Mouse (Mus musculus): ENCODE measurements around the gene Traf3. TPM values are rescaled to one million over a fixed set of nuclear protein-coding genes. Genes with fewer than 3 reads are reported as not detected.

The Traf3 gene
- polyA plus RNA-seq, 1 experiment from 2014 or later: 10.8 TPM

DNA sequence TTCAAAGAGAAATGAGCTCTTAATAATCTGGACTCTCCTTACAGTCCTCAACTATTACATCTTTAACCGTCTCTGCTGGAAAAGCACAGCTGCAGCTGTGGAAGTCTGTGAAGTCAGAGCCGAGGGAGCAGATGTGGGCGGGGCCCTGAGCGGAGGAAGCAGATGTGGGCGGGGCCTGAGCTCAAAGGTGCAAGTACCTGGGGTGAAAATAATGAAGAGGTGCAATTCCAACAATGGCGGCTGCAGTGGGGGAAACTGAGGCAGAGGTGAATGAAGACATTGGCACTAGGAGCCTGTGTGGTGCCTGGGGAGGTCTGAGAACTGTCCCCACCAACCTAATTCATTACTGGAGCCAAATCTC is 16.0 kb upstream of the Traf3 start:
- no peak overlapping the region for H3K4me3 ChIP-seq (ENCODE audit: low read depth, low read length)
- no peak overlapping the region for H3K9ac ChIP-seq (ENCODE audit: low read length)
- DNase-seq (ENCODE audit: low spot score) (peak; percentile 42), ATAC-seq (ENCODE audit: insufficient number of reproducible peaks, low FRiP score, low TSS enrichment, low read depth) (no peak)
- H3K36me3 ChIP-seq (ENCODE audit: control insufficient read depth, insufficient read depth, low read length): no peaks in the 10 kb centered on the region
- H3K27ac ChIP-seq (replicated peaks; ENCODE audit: low read depth, low read length): no peak overlapping the region
- 0 out of 2 replicates have a peak, but pooled peaks cover 3% of the 10 kb centered on the region for H3K4me1 ChIP-seq (ENCODE audit: control insufficient read depth, insufficient read depth, low read length)
- H3K4me2 ChIP-seq (ENCODE audit: low read depth, severe bottlenecking): no peak overlapping the region
- 7% methylated on average over 6 of the region's 6 CpGs for WGBS
- no peaks in the 10 kb centered on the region for H3K9me3 ChIP-seq (ENCODE audit: control insufficient read depth, low read length)
- no peaks in the 10 kb centered on the region for H3K27me3 ChIP-seq (ENCODE audit: control insufficient read depth, insufficient read depth, low read length)

DNA sequence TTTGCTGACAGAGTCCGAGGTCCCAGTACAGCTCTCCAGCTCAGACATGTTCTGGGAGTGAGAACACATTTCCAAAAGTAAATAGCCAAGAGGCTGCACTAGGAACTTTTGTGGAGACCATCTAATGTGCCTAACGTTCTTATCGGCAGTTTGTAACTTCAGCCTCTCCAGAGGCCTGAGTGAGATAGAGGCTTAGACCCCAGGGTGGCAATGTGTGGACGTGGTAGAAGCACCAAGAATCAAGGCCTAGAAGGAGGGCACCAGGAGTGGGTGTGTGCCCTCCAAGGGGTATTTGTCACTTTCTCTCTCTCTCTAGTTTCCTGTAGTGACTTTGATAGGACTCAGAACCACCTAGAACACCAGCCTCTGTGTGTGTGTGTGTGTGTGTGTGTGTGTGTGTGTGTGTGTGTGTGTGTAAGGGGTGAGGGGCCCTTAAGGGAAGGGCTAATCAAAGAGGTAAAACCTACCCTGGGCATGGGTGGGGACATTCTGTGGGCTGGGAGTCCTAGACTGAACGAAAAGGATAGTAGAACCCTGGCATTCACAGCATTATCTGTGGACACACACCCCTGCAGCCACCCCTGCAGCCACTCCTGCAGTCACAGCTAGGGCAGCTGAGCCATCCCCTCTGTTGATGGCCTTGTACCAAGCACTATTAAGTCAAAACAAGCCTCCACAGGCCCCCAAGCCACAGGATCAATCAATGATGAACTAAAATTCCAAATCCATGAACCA is 14.6 kb upstream of the Traf3 start:
- Histone ChIP-seq H3K27me3 (ENCODE audit: control insufficient read depth, insufficient read depth, low read length) (no peaks in the 10 kb centered on the region), H3K9ac (ENCODE audit: low read length) (no peak overlapping the region), H3K4me3 (ENCODE audit: low read depth, low read length) (no peak overlapping the region), H3K9me3 (ENCODE audit: control insufficient read depth, low read length) (no peaks in the 10 kb centered on the region), H3K36me3 (ENCODE audit: control insufficient read depth, insufficient read depth, low read length) (no peaks in the 10 kb centered on the region), H3K27ac (replicated peaks; ENCODE audit: low read depth, low read length) (no peak overlapping the region), H3K4me1 (ENCODE audit: control insufficient read depth, insufficient read depth, low read length) (no peaks in the 10 kb centered on the region), H3K4me2 (ENCODE audit: low read depth, severe bottlenecking) (no peak overlapping the region)
- no peak for ATAC-seq (ENCODE audit: insufficient number of reproducible peaks, low FRiP score, low TSS enrichment, low read depth)
- DNase-seq (ENCODE audit: low spot score): no peak
- WGBS: 94% methylated on average over 5 of the region's 5 CpGs

DNA sequence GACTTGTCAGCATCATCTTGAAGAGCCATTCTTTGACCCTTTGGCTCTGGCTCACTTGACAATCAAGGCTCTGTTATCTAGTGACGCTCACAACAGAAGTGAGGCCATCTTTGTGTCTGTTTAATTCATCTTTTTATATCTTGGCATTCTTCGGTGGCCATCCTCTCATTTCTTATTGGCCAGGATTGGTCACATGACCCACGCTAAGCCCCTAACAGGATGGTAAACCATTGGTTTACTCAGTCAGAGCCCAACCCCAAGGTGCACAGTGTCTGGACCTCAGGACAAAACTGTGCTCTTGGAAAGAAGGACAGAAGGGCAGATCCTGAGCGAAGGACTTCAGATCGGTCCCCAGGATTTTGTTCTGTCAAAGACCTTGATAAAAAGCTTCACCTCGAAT is 13.6 kb upstream of the Traf3 start:
- Histone ChIP-seq H3K9ac (ENCODE audit: low read length) (no peak overlapping the region), H3K4me2 (ENCODE audit: low read depth, severe bottlenecking) (no peak overlapping the region), H3K4me1 (ENCODE audit: control insufficient read depth, insufficient read depth, low read length) (no peaks in the 10 kb centered on the region), H3K27me3 (ENCODE audit: control insufficient read depth, insufficient read depth, low read length) (no peaks in the 10 kb centered on the region), H3K9me3 (ENCODE audit: control insufficient read depth, low read length) (no peaks in the 10 kb centered on the region), H3K36me3 (ENCODE audit: control insufficient read depth, insufficient read depth, low read length) (no peaks in the 10 kb centered on the region), H3K4me3 (ENCODE audit: low read depth, low read length) (no peak overlapping the region), H3K27ac (replicated peaks; ENCODE audit: low read depth, low read length) (no peak overlapping the region)
- ATAC-seq (ENCODE audit: insufficient number of reproducible peaks, low FRiP score, low TSS enrichment, low read depth) (no peak), DNase-seq (ENCODE audit: low spot score) (no peak)
- 89% methylated on average over 6 of the region's 6 CpGs for WGBS

DNA sequence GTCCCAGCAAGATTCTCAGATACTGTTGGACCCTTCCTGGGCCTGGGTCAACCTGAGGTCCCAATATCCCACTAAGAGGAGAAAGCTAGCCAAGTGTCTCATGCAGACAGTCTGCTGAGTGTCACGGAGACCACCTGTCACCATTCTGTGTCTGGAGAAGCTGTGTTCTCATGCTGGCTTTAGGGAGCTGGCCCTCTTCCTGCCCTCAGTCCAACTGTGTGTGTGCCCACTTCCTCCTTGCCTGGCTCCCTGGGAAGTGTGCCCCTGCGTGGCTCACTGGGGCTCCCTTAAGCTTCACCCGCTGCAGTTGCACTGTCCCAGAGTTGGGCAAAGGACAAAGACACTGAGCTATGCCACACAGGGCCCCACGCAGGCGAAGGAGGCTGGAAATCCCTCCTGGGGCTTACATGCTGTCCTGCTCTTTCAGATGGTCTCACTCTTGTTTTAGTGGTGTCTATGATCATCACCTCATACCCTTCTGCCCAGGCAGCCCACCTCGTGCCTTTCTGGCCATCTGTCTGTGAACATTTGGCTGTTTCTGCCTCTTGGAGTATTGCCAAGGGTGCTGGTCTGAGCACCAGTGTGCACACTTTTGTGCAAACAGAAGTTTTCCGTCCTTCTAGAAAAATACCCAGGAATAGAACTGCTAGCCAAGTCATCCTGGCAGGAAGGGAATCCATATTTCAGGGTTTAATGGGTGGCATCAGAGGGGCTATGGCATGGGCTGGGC is 13.0 kb upstream of the Traf3 start:
- H3K36me3 ChIP-seq (ENCODE audit: control insufficient read depth, insufficient read depth, low read length): no peaks in the 10 kb centered on the region
- DNase-seq (ENCODE audit: low spot score) (no peak), ATAC-seq (ENCODE audit: insufficient number of reproducible peaks, low FRiP score, low TSS enrichment, low read depth) (no peak)
- H3K27me3 ChIP-seq (ENCODE audit: control insufficient read depth, insufficient read depth, low read length): no peaks in the 10 kb centered on the region
- no peak overlapping the region for H3K9ac ChIP-seq (ENCODE audit: low read length)
- no peak overlapping the region for H3K27ac ChIP-seq (replicated peaks; ENCODE audit: low read depth, low read length)
- H3K4me1 ChIP-seq (ENCODE audit: control insufficient read depth, insufficient read depth, low read length): no peaks in the 10 kb centered on the region
- no peaks in the 10 kb centered on the region for H3K9me3 ChIP-seq (ENCODE audit: control insufficient read depth, low read length)
- no peak overlapping the region for H3K4me3 ChIP-seq (ENCODE audit: low read depth, low read length)
- no peak overlapping the region for H3K4me2 ChIP-seq (ENCODE audit: low read depth, severe bottlenecking)
- 80% methylated on average over 7 of the region's 7 CpGs for WGBS

DNA sequence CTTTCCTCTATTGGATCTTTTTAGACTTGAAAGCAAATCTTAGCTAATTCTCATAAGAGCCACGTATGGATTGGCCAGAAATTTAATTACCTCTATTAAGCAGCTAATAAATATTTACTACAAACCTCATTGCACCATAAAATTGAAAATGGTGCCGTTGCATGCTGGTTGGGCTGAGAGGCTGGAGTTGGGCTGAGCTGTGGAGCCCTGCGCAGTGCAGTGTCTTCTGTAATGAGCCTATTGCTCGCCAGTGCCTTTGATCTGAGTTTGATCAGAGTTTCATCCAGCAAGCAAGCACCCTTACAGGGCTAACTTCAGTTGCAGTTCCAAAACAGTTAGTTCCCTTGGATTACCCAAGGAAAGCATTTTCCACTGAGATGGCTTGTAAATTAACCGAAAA is 12.2 kb upstream of the Traf3 start:
- DNase-seq (ENCODE audit: low spot score): no peak

DNA sequence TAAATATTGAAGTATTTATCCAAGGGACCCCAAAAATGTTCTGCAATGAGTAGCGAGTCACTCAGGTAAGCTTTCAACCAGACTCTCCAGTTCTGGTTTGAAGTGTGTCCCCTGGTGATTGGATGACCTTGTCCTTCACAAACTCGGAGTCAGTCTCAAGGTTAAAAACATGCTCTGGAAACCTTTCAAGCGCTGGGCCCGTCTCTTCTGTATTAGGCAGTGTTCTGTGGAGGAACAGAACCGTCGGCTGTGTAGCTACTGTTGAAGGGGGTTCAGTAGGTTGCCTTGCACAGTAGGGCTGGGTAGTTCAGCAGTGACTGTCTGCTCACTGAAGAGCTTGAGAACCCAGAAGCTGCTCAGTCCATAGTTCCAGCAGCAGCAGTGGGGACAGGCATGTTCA is 11.5 kb upstream of the Traf3 start:
- H3K4me2 ChIP-seq (ENCODE audit: low read depth, severe bottlenecking): no peak overlapping the region
- no peaks in the 10 kb centered on the region for H3K9me3 ChIP-seq (ENCODE audit: control insufficient read depth, low read length)
- H3K4me3 ChIP-seq (ENCODE audit: low read depth, low read length): no peak overlapping the region
- no peaks in the 10 kb centered on the region for H3K27me3 ChIP-seq (ENCODE audit: control insufficient read depth, insufficient read depth, low read length)
- 92% methylated on average over 6 of the region's 6 CpGs for WGBS
- H3K36me3 ChIP-seq (ENCODE audit: control insufficient read depth, insufficient read depth, low read length): no peaks in the 10 kb centered on the region
- H3K9ac ChIP-seq (ENCODE audit: low read length): no peak overlapping the region
- ATAC-seq (ENCODE audit: insufficient number of reproducible peaks, low FRiP score, low TSS enrichment, low read depth) (no peak), DNase-seq (ENCODE audit: low spot score) (no peak)
- H3K27ac ChIP-seq (replicated peaks; ENCODE audit: low read depth, low read length): no peak overlapping the region
- H3K4me1 ChIP-seq (ENCODE audit: control insufficient read depth, insufficient read depth, low read length): no peaks in the 10 kb centered on the region

More for the DNA sequence above, 12.2 kb upstream of the Traf3 start:
- no peak for ATAC-seq (ENCODE audit: insufficient number of reproducible peaks, low FRiP score, low TSS enrichment, low read depth)
- no peak overlapping the region for H3K4me2 ChIP-seq (ENCODE audit: low read depth, severe bottlenecking)
- H3K9me3 ChIP-seq (ENCODE audit: control insufficient read depth, low read length): no peaks in the 10 kb centered on the region
- no peak overlapping the region for H3K4me3 ChIP-seq (ENCODE audit: low read depth, low read length)
- 37% methylated on average over 5 of the region's 5 CpGs for WGBS
- no peak overlapping the region for H3K27ac ChIP-seq (replicated peaks; ENCODE audit: low read depth, low read length)
- no peaks in the 10 kb centered on the region for H3K36me3 ChIP-seq (ENCODE audit: control insufficient read depth, insufficient read depth, low read length)
- no peak overlapping the region for H3K9ac ChIP-seq (ENCODE audit: low read length)
- H3K4me1 ChIP-seq (ENCODE audit: control insufficient read depth, insufficient read depth, low read length): no peaks in the 10 kb centered on the region
- H3K27me3 ChIP-seq (ENCODE audit: control insufficient read depth, insufficient read depth, low read length): no peaks in the 10 kb centered on the region

DNA sequence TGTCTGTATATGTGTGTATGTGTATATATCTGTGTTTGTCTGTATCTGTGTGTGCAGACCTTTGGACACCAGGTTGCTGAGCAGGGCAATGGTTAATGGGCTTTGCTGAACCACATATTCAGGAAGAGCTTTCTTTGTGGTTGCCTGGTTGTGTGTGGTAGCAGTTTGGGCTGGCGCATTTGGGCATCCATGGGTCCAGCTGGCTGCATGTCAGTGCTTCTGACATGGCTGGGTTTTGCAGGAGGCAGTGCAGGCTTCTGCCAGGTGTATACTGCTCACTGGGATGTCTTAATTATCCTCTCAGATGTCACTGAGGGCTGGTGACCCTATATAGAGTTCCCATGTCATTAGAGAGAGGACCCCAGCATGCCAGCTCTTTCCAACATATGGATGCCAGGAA is 10.4 kb upstream of the Traf3 start:
- no peak overlapping the region for H3K4me3 ChIP-seq (ENCODE audit: low read depth, low read length)
- H3K4me2 ChIP-seq (ENCODE audit: low read depth, severe bottlenecking): no peak overlapping the region
- DNase-seq (ENCODE audit: low spot score): no peak
- H3K9me3 ChIP-seq (ENCODE audit: control insufficient read depth, low read length): no peaks in the 10 kb centered on the region
- no peaks in the 10 kb centered on the region for H3K4me1 ChIP-seq (ENCODE audit: control insufficient read depth, insufficient read depth, low read length)
- whole genome bisulfite sequencing: 94% methylated on average over 1 of the region's 1 CpGs
- H3K36me3 ChIP-seq (ENCODE audit: control insufficient read depth, insufficient read depth, low read length): no peaks in the 10 kb centered on the region
- no peak overlapping the region for H3K9ac ChIP-seq (ENCODE audit: low read length)
- H3K27ac ChIP-seq (replicated peaks; ENCODE audit: low read depth, low read length): no peak overlapping the region
- H3K27me3 ChIP-seq (ENCODE audit: control insufficient read depth, insufficient read depth, low read length): no peaks in the 10 kb centered on the region
- no peak for ATAC-seq (ENCODE audit: insufficient number of reproducible peaks, low FRiP score, low TSS enrichment, low read depth)

DNA sequence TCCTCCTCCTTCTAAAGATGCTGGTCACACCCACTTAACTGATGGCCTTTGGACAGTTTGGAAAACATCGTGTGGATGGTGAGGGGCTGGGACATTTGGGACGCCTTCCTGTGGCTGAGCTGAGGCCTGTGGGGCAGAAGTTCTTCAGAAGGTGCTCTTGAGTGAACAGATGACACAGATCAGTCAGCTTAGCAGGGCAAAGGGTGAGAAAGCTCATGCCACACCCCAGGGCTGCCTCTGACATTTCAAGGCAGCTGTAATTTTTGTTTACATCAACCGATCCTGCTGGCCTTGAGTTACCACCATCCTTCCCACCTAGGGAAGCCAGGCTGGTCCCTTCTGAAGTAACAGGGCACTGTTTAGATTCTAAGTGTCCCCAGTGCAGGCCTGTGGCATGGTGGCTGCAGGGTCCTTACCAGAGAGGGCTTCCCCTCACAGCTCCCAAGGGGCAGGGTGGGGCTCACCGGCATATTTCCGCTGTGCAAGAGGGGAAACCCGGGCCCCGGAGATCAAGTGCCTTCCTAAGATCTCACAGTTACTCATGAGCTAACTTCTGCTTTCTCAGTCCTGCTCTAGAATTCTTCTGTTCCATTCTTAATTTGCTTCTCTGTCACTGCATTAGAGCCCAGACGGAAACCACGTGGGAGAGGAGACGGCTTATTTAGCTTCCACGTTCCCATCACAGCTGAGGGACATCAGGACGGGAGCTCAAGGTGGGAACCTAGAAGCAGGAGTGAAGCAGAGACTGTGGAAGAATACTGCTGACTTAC is 6.3 kb upstream of the Traf3 start:
- WGBS: 61% methylated on average over 12 of the region's 12 CpGs
- Histone ChIP-seq H3K36me3 (ENCODE audit: control insufficient read depth, insufficient read depth, low read length) (no peaks in the 10 kb centered on the region), H3K27me3 (ENCODE audit: control insufficient read depth, insufficient read depth, low read length) (no peaks in the 10 kb centered on the region), H3K9me3 (ENCODE audit: control insufficient read depth, low read length) (no peaks in the 10 kb centered on the region), H3K4me3 (ENCODE audit: low read depth, low read length) (no peak overlapping the region), H3K27ac (replicated peaks; ENCODE audit: low read depth, low read length) (no peak overlapping the region), H3K9ac (ENCODE audit: low read length) (no peak overlapping the region), H3K4me1 (ENCODE audit: control insufficient read depth, insufficient read depth, low read length) (peaks cover 11% of the 10 kb centered on the region), H3K4me2 (ENCODE audit: low read depth, severe bottlenecking) (no peak overlapping the region)
- ATAC-seq (ENCODE audit: insufficient number of reproducible peaks, low FRiP score, low TSS enrichment, low read depth) (no peak), DNase-seq (ENCODE audit: low spot score) (no peak)
